Mouse (Mus musculus) erythroblast, embryonic 14.5 days (primary cell): Measurements from ENCODE around the gene Sdsl.

Source experiments
- GATA1 ChIP-seq: IDR thresholded peaks from 2 replicates; pipeline ENCODE4 v1.6.1; 2012; ENCODE audit warnings: low read length, inconsistent platforms, mixed read lengths
- TAL1 ChIP-seq: IDR thresholded peaks from 3 replicates; pipeline ENCODE4 v1.6.1; 2012; ENCODE audit warnings: low read length, inconsistent platforms, mixed read lengths

- TF ChIP-seq TAL1 (no peak), GATA1 (no peak)
Observed at GRCm38 (mm10) chr5:120481205-120481604, 8.6 kb upstream of the Sdsl start.
